Mouse (Mus musculus): ENCODE data around the gene Srrt.

GRCm38 (mm10) chr5:137295296-137295695 is 12.2 kb downstream of the Srrt start:
- TF ChIP-seq POLR2A (IDR thresholded peaks at IDR 0.05; ENCODE audit: low read depth, low read length) (no peak), CTCF (IDR thresholded peaks at IDR 0.05; ENCODE audit: borderline replicate concordance, insufficient read depth, low read length) (no peak)
